Mouse (Mus musculus) lung, postnatal 0 days (tissue): ENCODE measurements around the gene Slc25a21.

ENCODE experiments used
- CTCF ChIP-seq: IDR thresholded peaks from 2 replicates; pipeline ENCODE4 v1.5.1; 2016; ENCODE audit warnings: antibody characterized with exemption, mild to moderate bottlenecking
- EP300 ChIP-seq: IDR thresholded peaks from 2 replicates; pipeline ENCODE4 v1.6.1; 2016; ENCODE audit warnings: antibody characterized with exemption, mild to moderate bottlenecking, control low read depth

DNA sequence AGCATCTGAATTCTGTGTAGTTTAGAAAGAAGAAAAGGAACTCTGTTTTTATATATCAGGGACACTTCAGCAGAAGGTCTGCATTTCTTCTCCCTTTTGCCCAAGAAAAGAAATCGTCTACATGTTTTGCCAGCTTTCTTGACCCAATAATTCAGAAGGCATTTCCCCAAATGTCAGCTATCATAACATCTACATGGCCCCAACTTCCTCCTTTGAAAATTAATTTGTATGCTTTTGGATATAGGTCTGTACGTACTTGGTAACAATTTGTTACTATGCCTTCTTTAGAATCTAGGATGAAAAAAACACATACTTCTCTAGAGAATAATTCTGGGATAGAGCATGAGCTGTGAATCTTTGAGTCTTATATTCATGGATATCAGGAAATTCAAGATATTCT, 34.0 kb downstream of the Slc25a21 start:
- TF ChIP-seq CTCF (no peak), EP300 (no peak)
